Mouse (Mus musculus): ENCODE data around the gene Ccdc69. TPM values are rescaled to one million over a fixed set of nuclear protein-coding genes. Genes with fewer than 3 reads are reported as not detected.

Ccdc69 gene
- polyA plus RNA-seq, 1 experiment from 2014 or later: 0.13 TPM

- no peak overlapping the region for H3K4me3 ChIP-seq (replicated peaks)
- H3K36me3 ChIP-seq (replicated peaks): no peaks in the 10 kb centered on the region
- no peak overlapping the region for H3K9ac ChIP-seq
- no peak overlapping the region for H3K27ac ChIP-seq
- 56% methylated on average over 10 of the region's 10 CpGs for WGBS
- no peak overlapping the region for H3K4me2 ChIP-seq
- peaks cover 39% of the 10 kb centered on the region for H3K27me3 ChIP-seq
- no peaks in the 10 kb centered on the region for H3K9me3 ChIP-seq
- ATAC-seq (ENCODE audit: low FRiP score): no peak
- peaks cover 27% of the 10 kb centered on the region for H3K4me1 ChIP-seq
Measured at GRCm38 (mm10) chr11:55031211-55031990, 46.5 kb downstream of the Ccdc69 start.

GRCm38 (mm10) chr11:55028509-55028908 lies 49.4 kb downstream of the Ccdc69 start:
- WGBS: 77% methylated on average over 2 of the region's 2 CpGs
- Histone ChIP-seq H3K9ac (no peak overlapping the region), H3K36me3 (replicated peaks) (no peaks in the 10 kb centered on the region), H3K9me3 (no peaks in the 10 kb centered on the region), H3K4me1 (peaks cover 33% of the 10 kb centered on the region), H3K4me3 (replicated peaks) (no peak overlapping the region), H3K4me2 (no peak overlapping the region), H3K27ac (no peak overlapping the region), H3K27me3 (peaks cover 21% of the 10 kb centered on the region; the same call in 1 of the 2 replicates)
- ATAC-seq (ENCODE audit: low FRiP score): no peak

GRCm38 (mm10) chr11:55027204-55027855 lies 50.6 kb downstream of the Ccdc69 start:
- H3K27me3 ChIP-seq: peaks cover 10% of the 10 kb centered on the region; the same call in 1 of the 2 replicates
- H3K27ac ChIP-seq: no peak overlapping the region
- WGBS: 85% methylated on average over 2 of the region's 2 CpGs
- no peaks in the 10 kb centered on the region for H3K9me3 ChIP-seq
- peaks cover 35% of the 10 kb centered on the region for H3K4me1 ChIP-seq
- H3K36me3 ChIP-seq (replicated peaks): no peaks in the 10 kb centered on the region
- ATAC-seq (ENCODE audit: low FRiP score): no peak
- no peak overlapping the region for H3K4me3 ChIP-seq (replicated peaks)
- no peak overlapping the region for H3K4me2 ChIP-seq
- no peak overlapping the region for H3K9ac ChIP-seq

GRCm38 (mm10) chr11:55025896-55026295 lies 52.0 kb downstream of the Ccdc69 start:
- H3K9me3 ChIP-seq: no peaks in the 10 kb centered on the region
- peaks cover 31% of the 10 kb centered on the region for H3K4me1 ChIP-seq
- no peak overlapping the region for H3K9ac ChIP-seq
- no peaks in the 10 kb centered on the region for H3K27me3 ChIP-seq
- no peak overlapping the region for H3K27ac ChIP-seq
- 98% methylated on average over 4 of the region's 4 CpGs for WGBS
- H3K4me3 ChIP-seq (replicated peaks): no peak overlapping the region
- H3K4me2 ChIP-seq: no peak overlapping the region
- no peak for ATAC-seq (ENCODE audit: low FRiP score)
- no peaks in the 10 kb centered on the region for H3K36me3 ChIP-seq (replicated peaks)

- Histone ChIP-seq H3K4me1 (peaks cover 31% of the 10 kb centered on the region), H3K27me3 (no peaks in the 10 kb centered on the region), H3K27ac (peak overlapping the region; percentile 96), H3K36me3 (replicated peaks) (0 out of 2 replicates have a peak, but pooled peaks cover 2% of the 10 kb centered on the region), H3K9ac (no peak overlapping the region), H3K9me3 (no peaks in the 10 kb centered on the region), H3K4me3 (replicated peaks) (no peak overlapping the region), H3K4me2 (peak overlapping the region; percentile 40)
- WGBS: 78% methylated on average over 3 of the region's 3 CpGs
- 0 out of 2 replicates have a peak, but pooled peaks have one; percentile 10 for ATAC-seq (ENCODE audit: low FRiP score)
Measured at GRCm38 (mm10) chr11:55023583-55023982, 54.3 kb downstream of the Ccdc69 start.

GRCm38 (mm10) chr11:55023049-55023564 lies 54.8 kb downstream of the Ccdc69 start:
- no peak overlapping the region for H3K9ac ChIP-seq
- H3K36me3 ChIP-seq (replicated peaks): 0 out of 2 replicates have a peak, but pooled peaks cover 2% of the 10 kb centered on the region
- H3K4me1 ChIP-seq: peaks cover 31% of the 10 kb centered on the region
- H3K4me3 ChIP-seq (replicated peaks): no peak overlapping the region
- no peaks in the 10 kb centered on the region for H3K9me3 ChIP-seq
- peak overlapping the region; percentile 40 for H3K4me2 ChIP-seq
- peak; percentile 92 for ATAC-seq (ENCODE audit: low FRiP score)
- no peaks in the 10 kb centered on the region for H3K27me3 ChIP-seq
- 7% methylated on average over 10 of the region's 10 CpGs for WGBS
- peak overlapping the region; percentile 96 for H3K27ac ChIP-seq

GRCm38 (mm10) chr11:55022508-55022907 lies 55.4 kb downstream of the Ccdc69 start:
- no peak; the same call in 1 of the 2 replicates for ATAC-seq (ENCODE audit: low FRiP score)
- H3K4me1 ChIP-seq: peaks cover 31% of the 10 kb centered on the region
- H3K9ac ChIP-seq: no peak overlapping the region
- H3K4me2 ChIP-seq: peak overlapping the region; percentile 40
- H3K27ac ChIP-seq: peak overlapping the region; percentile 96
- H3K9me3 ChIP-seq: no peaks in the 10 kb centered on the region
- 0 out of 2 replicates have a peak, but pooled peaks cover 2% of the 10 kb centered on the region for H3K36me3 ChIP-seq (replicated peaks)
- H3K4me3 ChIP-seq (replicated peaks): no peak overlapping the region
- 67% methylated on average over 5 of the region's 5 CpGs for WGBS
- H3K27me3 ChIP-seq: no peaks in the 10 kb centered on the region

- Histone ChIP-seq H3K36me3 (replicated peaks) (0 out of 2 replicates have a peak, but pooled peaks cover 2% of the 10 kb centered on the region), H3K4me1 (peaks cover 31% of the 10 kb centered on the region), H3K4me3 (replicated peaks) (no peak overlapping the region), H3K9me3 (no peaks in the 10 kb centered on the region), H3K4me2 (no peak overlapping the region), H3K9ac (no peak overlapping the region), H3K27ac (no peak overlapping the region), H3K27me3 (no peaks in the 10 kb centered on the region)
- ATAC-seq (ENCODE audit: low FRiP score): no peak
- WGBS: 72% methylated on average over 6 of the region's 6 CpGs
Measured at GRCm38 (mm10) chr11:55021859-55022258, 56.1 kb downstream of the Ccdc69 start.

GRCm38 (mm10) chr11:55021458-55021857 lies 56.5 kb downstream of the Ccdc69 start:
- Histone ChIP-seq H3K4me1 (peaks cover 31% of the 10 kb centered on the region), H3K27me3 (no peaks in the 10 kb centered on the region), H3K27ac (no peak overlapping the region), H3K36me3 (replicated peaks) (0 out of 2 replicates have a peak, but pooled peaks cover 2% of the 10 kb centered on the region), H3K4me3 (replicated peaks) (no peak overlapping the region), H3K9ac (no peak overlapping the region), H3K9me3 (no peaks in the 10 kb centered on the region), H3K4me2 (no peak overlapping the region)
- ATAC-seq (ENCODE audit: low FRiP score): no peak

- H3K36me3 ChIP-seq (replicated peaks): 0 out of 2 replicates have a peak, but pooled peaks cover 2% of the 10 kb centered on the region
- H3K9ac ChIP-seq: no peak overlapping the region
- no peaks in the 10 kb centered on the region for H3K9me3 ChIP-seq
- H3K27me3 ChIP-seq: no peaks in the 10 kb centered on the region
- H3K4me2 ChIP-seq: no peak overlapping the region
- no peak overlapping the region for H3K27ac ChIP-seq
- WGBS: 90% methylated on average over 2 of the region's 2 CpGs
- no peak for ATAC-seq (ENCODE audit: low FRiP score)
- H3K4me3 ChIP-seq (replicated peaks): no peak overlapping the region
- H3K4me1 ChIP-seq: peaks cover 34% of the 10 kb centered on the region
Measured at GRCm38 (mm10) chr11:55019711-55020110, 58.2 kb downstream of the Ccdc69 start.

GRCm38 (mm10) chr11:55018034-55018433 lies 59.9 kb downstream of the Ccdc69 start:
- no peaks in the 10 kb centered on the region for H3K27me3 ChIP-seq
- 81% methylated on average over 6 of the region's 6 CpGs for WGBS
- no peak overlapping the region for H3K4me2 ChIP-seq
- peaks cover 19% of the 10 kb centered on the region for H3K4me1 ChIP-seq
- H3K4me3 ChIP-seq (replicated peaks): no peak overlapping the region
- no peaks in the 10 kb centered on the region for H3K9me3 ChIP-seq
- peaks cover 2% of the 10 kb centered on the region; the same call in 1 of the 2 replicates for H3K36me3 ChIP-seq (replicated peaks)
- no peak for ATAC-seq (ENCODE audit: low FRiP score)
- no peak overlapping the region for H3K27ac ChIP-seq
- no peak overlapping the region for H3K9ac ChIP-seq

- no peak overlapping the region for H3K9ac ChIP-seq
- no peak for ATAC-seq (ENCODE audit: low FRiP score)
- H3K9me3 ChIP-seq: no peaks in the 10 kb centered on the region
- H3K36me3 ChIP-seq (replicated peaks): peaks cover 2% of the 10 kb centered on the region; the same call in 1 of the 2 replicates
- H3K4me1 ChIP-seq: peaks cover 11% of the 10 kb centered on the region
- no peak overlapping the region for H3K4me3 ChIP-seq (replicated peaks)
- no peak overlapping the region for H3K4me2 ChIP-seq
- H3K27me3 ChIP-seq: no peaks in the 10 kb centered on the region
- no peak overlapping the region for H3K27ac ChIP-seq
- WGBS: 80% methylated on average over 2 of the region's 2 CpGs
Measured at GRCm38 (mm10) chr11:55017201-55017600, 60.7 kb downstream of the Ccdc69 start.

Data from forebrain, embryonic 12.5 days (tissue).